Mouse (Mus musculus): ENCODE measurements around the gene Gm14137. TPM values are rescaled to one million over a fixed set of nuclear protein-coding genes. Genes with fewer than 3 reads are reported as not detected.

Gm14137 gene
- polyA plus RNA-seq, 1 experiment, result not detected

- Histone ChIP-seq H3K36me3 (ENCODE audit: control insufficient read depth, insufficient read depth, low read length, poor library complexity, severe bottlenecking) (no peaks in the 10 kb centered on the region), H3K9me3 (replicated peaks; ENCODE audit: control insufficient read depth, insufficient read depth, low read length, poor library complexity, severe bottlenecking) (no peaks in the 10 kb centered on the region), H3K27me3 (ENCODE audit: control insufficient read depth, insufficient read depth, low read length, poor library complexity, severe bottlenecking) (no peaks in the 10 kb centered on the region), H3K4me1 (ENCODE audit: control insufficient read depth, insufficient read depth, low read length) (no peaks in the 10 kb centered on the region), H3K4me3 (ENCODE audit: low read depth, low read length) (no peak overlapping the region), H3K27ac (ENCODE audit: insufficient read depth, low read length) (no peak overlapping the region), H3K9ac (ENCODE audit: low read depth, poor library complexity, severe bottlenecking) (no peak overlapping the region)
- TF ChIP-seq EP300 (IDR thresholded peaks at IDR 0.05; ENCODE audit: insufficient read depth, low read depth, low read length), result no peak
Measured at GRCm38 (mm10) chr2:119170282-119170681, 4.0 kb upstream of the Gm14137 start.

- Histone ChIP-seq H3K9me3 (replicated peaks; ENCODE audit: control insufficient read depth, insufficient read depth, low read length, poor library complexity, severe bottlenecking) (no peaks in the 10 kb centered on the region), H3K9ac (ENCODE audit: low read depth, poor library complexity, severe bottlenecking) (no peak overlapping the region), H3K27ac (ENCODE audit: insufficient read depth, low read length) (no peak overlapping the region), H3K27me3 (ENCODE audit: control insufficient read depth, insufficient read depth, low read length, poor library complexity, severe bottlenecking) (no peaks in the 10 kb centered on the region), H3K36me3 (ENCODE audit: control insufficient read depth, insufficient read depth, low read length, poor library complexity, severe bottlenecking) (no peaks in the 10 kb centered on the region), H3K4me1 (ENCODE audit: control insufficient read depth, insufficient read depth, low read length) (no peaks in the 10 kb centered on the region), H3K4me3 (ENCODE audit: low read depth, low read length) (no peak overlapping the region)
- TF ChIP-seq EP300 (IDR thresholded peaks at IDR 0.05; ENCODE audit: insufficient read depth, low read depth, low read length) (no peak), CTCF (IDR thresholded peaks at IDR 0.05; ENCODE audit: low read depth, low read length) (no peak), POLR2A (IDR thresholded peaks at IDR 0.05; ENCODE audit: insufficient read depth, low read length) (no peak)
Measured at GRCm38 (mm10) chr2:119171574-119171973, 2.7 kb upstream of the Gm14137 start.

DNA sequence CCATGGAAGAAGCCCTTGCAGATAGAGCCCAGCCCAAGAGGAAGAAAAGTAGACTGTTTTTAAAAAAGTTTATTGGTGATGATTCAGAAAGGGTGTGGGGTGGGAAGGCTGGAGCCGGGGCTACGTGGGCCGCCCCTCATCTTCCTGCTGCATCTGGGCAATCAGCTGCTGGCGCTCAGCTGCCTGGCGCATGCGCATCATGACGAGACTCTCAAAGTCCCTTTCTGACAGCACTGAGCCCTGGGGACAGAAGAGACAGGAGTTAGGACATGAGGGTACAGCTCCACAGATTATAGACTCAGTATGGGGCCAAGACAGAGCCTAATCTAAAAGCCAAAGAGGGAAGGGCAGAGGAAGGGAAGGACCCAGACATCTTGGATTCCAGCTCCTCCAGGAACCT is 1.9 kb upstream of the Gm14137 start:
- no peaks in the 10 kb centered on the region for H3K36me3 ChIP-seq (ENCODE audit: control insufficient read depth, insufficient read depth, low read length, poor library complexity, severe bottlenecking)
- TF ChIP-seq POLR2A (IDR thresholded peaks at IDR 0.05; ENCODE audit: insufficient read depth, low read length), result no peak
- no peak for TF ChIP-seq CTCF (IDR thresholded peaks at IDR 0.05; ENCODE audit: low read depth, low read length)
- TF ChIP-seq EP300 (IDR thresholded peaks at IDR 0.05; ENCODE audit: insufficient read depth, low read depth, low read length), result no peak
- H3K27me3 ChIP-seq (ENCODE audit: control insufficient read depth, insufficient read depth, low read length, poor library complexity, severe bottlenecking), result no peaks in the 10 kb centered on the region
- no peak overlapping the region for H3K27ac ChIP-seq (ENCODE audit: insufficient read depth, low read length)
- H3K9me3 ChIP-seq (replicated peaks; ENCODE audit: control insufficient read depth, insufficient read depth, low read length, poor library complexity, severe bottlenecking), result no peaks in the 10 kb centered on the region
- no peak overlapping the region for H3K4me3 ChIP-seq (ENCODE audit: low read depth, low read length)
- no peak overlapping the region for H3K9ac ChIP-seq (ENCODE audit: low read depth, poor library complexity, severe bottlenecking)
- no peaks in the 10 kb centered on the region for H3K4me1 ChIP-seq (ENCODE audit: control insufficient read depth, insufficient read depth, low read length)

DNA sequence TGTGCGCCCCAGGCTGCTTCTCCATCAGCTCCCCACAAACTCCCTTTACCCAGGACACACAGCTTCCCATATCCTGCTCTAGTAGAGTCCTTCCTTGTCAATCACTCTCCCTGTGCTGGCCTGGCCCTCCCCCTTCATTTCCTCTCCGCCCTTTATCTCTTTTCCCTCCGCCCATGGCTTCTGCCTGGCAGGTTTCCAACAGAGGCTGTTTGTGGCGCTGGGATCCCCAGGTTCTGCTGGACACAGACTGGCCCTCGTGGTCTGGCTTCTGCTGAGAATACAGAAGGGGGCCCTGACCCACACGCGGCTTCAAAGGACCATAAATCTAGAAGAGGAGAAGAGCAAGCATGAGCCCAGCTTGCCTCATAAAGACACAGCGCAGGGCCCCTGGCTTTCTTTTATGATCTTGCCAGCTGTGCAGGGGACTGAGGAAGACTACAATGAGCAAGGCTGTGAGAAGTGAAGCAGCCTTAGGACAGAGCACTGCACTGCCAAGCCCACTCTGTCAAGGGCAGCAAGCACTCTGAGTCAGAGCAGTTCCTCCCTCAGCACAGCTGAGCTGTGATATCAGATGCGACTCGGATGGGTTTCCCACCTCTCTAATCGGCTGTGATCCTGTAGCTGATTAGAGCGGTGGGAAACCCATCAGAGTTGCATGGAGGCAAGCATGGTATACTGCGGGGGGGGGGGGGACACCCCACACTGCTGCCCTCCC is 1.3 kb upstream of the Gm14137 start:
- Histone ChIP-seq H3K9me3 (replicated peaks; ENCODE audit: control insufficient read depth, insufficient read depth, low read length, poor library complexity, severe bottlenecking) (no peaks in the 10 kb centered on the region), H3K27me3 (ENCODE audit: control insufficient read depth, insufficient read depth, low read length, poor library complexity, severe bottlenecking) (no peaks in the 10 kb centered on the region), H3K27ac (ENCODE audit: insufficient read depth, low read length) (no peak overlapping the region), H3K4me3 (ENCODE audit: low read depth, low read length) (no peak overlapping the region), H3K36me3 (ENCODE audit: control insufficient read depth, insufficient read depth, low read length, poor library complexity, severe bottlenecking) (no peaks in the 10 kb centered on the region), H3K9ac (ENCODE audit: low read depth, poor library complexity, severe bottlenecking) (no peak overlapping the region), H3K4me1 (ENCODE audit: control insufficient read depth, insufficient read depth, low read length) (no peaks in the 10 kb centered on the region)
- TF ChIP-seq POLR2A (IDR thresholded peaks at IDR 0.05; ENCODE audit: insufficient read depth, low read length) (no peak), CTCF (IDR thresholded peaks at IDR 0.05; ENCODE audit: low read depth, low read length) (no peak), EP300 (IDR thresholded peaks at IDR 0.05; ENCODE audit: insufficient read depth, low read depth, low read length) (no peak)

- H3K4me1 ChIP-seq (ENCODE audit: control insufficient read depth, insufficient read depth, low read length), result no peaks in the 10 kb centered on the region
- no peak overlapping the region for H3K9ac ChIP-seq (ENCODE audit: low read depth, poor library complexity, severe bottlenecking)
- no peak overlapping the region for H3K27ac ChIP-seq (ENCODE audit: insufficient read depth, low read length)
- no peaks in the 10 kb centered on the region for H3K9me3 ChIP-seq (replicated peaks; ENCODE audit: control insufficient read depth, insufficient read depth, low read length, poor library complexity, severe bottlenecking)
- H3K36me3 ChIP-seq (ENCODE audit: control insufficient read depth, insufficient read depth, low read length, poor library complexity, severe bottlenecking), result no peaks in the 10 kb centered on the region
- H3K4me3 ChIP-seq (ENCODE audit: low read depth, low read length), result no peak overlapping the region
- H3K27me3 ChIP-seq (ENCODE audit: control insufficient read depth, insufficient read depth, low read length, poor library complexity, severe bottlenecking), result no peaks in the 10 kb centered on the region
- TF ChIP-seq POLR2A (IDR thresholded peaks at IDR 0.05; ENCODE audit: insufficient read depth, low read length) (no peak), CTCF (IDR thresholded peaks at IDR 0.05; ENCODE audit: low read depth, low read length) (no peak), EP300 (IDR thresholded peaks at IDR 0.05; ENCODE audit: insufficient read depth, low read depth, low read length) (no peak)
Measured at GRCm38 (mm10) chr2:119174866-119175265, 557 bp downstream of the Gm14137 start.

DNA sequence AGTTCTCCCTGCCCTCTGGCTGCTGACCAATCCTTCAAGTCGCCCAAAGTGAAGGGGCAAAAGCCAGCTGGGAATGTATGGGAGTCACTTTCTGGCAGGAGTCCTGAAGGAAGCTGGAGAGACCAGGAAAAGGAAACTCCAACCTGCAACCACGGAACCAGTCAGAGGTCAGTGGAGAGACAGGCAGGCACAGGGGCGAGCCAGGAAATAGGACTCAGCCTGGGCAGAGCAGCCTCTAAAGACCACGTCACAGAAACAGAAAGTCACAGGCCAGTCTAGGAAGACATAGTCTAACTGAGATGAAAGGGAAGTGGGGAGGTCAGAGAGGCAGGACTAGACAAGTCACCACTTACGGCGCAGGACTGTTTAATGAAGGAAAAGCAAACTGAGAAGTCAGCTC is 1.3 kb downstream of the Gm14137 start:
- H3K9ac ChIP-seq (ENCODE audit: low read depth, poor library complexity, severe bottlenecking), result no peak overlapping the region
- H3K9me3 ChIP-seq (replicated peaks; ENCODE audit: control insufficient read depth, insufficient read depth, low read length, poor library complexity, severe bottlenecking), result no peaks in the 10 kb centered on the region
- TF ChIP-seq CTCF (IDR thresholded peaks at IDR 0.05; ENCODE audit: low read depth, low read length) (no peak), POLR2A (IDR thresholded peaks at IDR 0.05; ENCODE audit: insufficient read depth, low read length) (no peak), EP300 (IDR thresholded peaks at IDR 0.05; ENCODE audit: insufficient read depth, low read depth, low read length) (no peak)
- H3K27ac ChIP-seq (ENCODE audit: insufficient read depth, low read length), result no peak overlapping the region
- H3K27me3 ChIP-seq (ENCODE audit: control insufficient read depth, insufficient read depth, low read length, poor library complexity, severe bottlenecking), result no peaks in the 10 kb centered on the region
- H3K4me3 ChIP-seq (ENCODE audit: low read depth, low read length), result no peak overlapping the region
- no peaks in the 10 kb centered on the region for H3K4me1 ChIP-seq (ENCODE audit: control insufficient read depth, insufficient read depth, low read length)
- H3K36me3 ChIP-seq (ENCODE audit: control insufficient read depth, insufficient read depth, low read length, poor library complexity, severe bottlenecking), result no peaks in the 10 kb centered on the region
